Mouse (Mus musculus) spleen, adult 2 months (tissue): ENCODE results near the gene Rnf20.

Source experiments
- CTCF ChIP-seq: fragments of 200-500 bp; IDR thresholded peaks from 2 replicates; pipeline ENCODE4 v1.5.1; 2011; ENCODE audit warnings: mild to moderate bottlenecking, inconsistent platforms; ENCODE audit not compliant: insufficient read depth, insufficient read length, insufficient replicate concordance; ENCODE audit errors: extremely low read depth
- POLR2A ChIP-seq: fragments of 200-500 bp; IDR thresholded peaks from 2 replicates; pipeline ENCODE4 v1.6.1; 2011; ENCODE audit warnings: low read depth, low read length, inconsistent platforms

- no peak for TF ChIP-seq CTCF
- TF ChIP-seq POLR2A = no peak
Measured at GRCm38 (mm10) chr4:49604616-49605015, 27.2 kb upstream of the Rnf20 start.
